Mouse (Mus musculus) activated CD4-positive, CD25-positive, alpha-beta regulatory T cell, adult 4 months (primary cell): Measurements from ENCODE around the gene Neurl1b. TPM values are rescaled to one million over a fixed set of nuclear protein-coding genes. Genes with fewer than 3 reads are reported as not detected.

Experiments used
- ATAC-seq: one replicate; pipeline ENCODE4 v1.8.0; 2017
- polyA plus RNA-seq, 2 experiments: library from polyadenylated mRNA; unstranded; fragments of 100-300 nt; shearing (Covaris generic); gene quantifications; one replicate each; pipeline ENCODE4 v1.2.1; 2017

Neurl1b gene
- polyA plus RNA-seq, 2 experiments from 2014 or later, result 0.33 to 0.57 TPM

GRCm38 (mm10) chr17:26397339-26397738 lies 17.3 kb upstream of the Neurl1b start:
- no peak for ATAC-seq

GRCm38 (mm10) chr17:26405340-26406100 lies 9.1 kb upstream of the Neurl1b start:
- no peak for ATAC-seq

GRCm38 (mm10) chr17:26412967-26413366 lies 1.7 kb upstream of the Neurl1b start:
- ATAC-seq, result no peak

- ATAC-seq, result no peak
Measured at GRCm38 (mm10) chr17:26414184-26414522, 476 bp upstream of the Neurl1b start.

- no peak for ATAC-seq
Measured at GRCm38 (mm10) chr17:26415355-26415865, 781 bp downstream of the Neurl1b start.

- ATAC-seq, result no peak
Measured at GRCm38 (mm10) chr17:26416141-26416540, 1.5 kb downstream of the Neurl1b start.

- ATAC-seq, result no peak
Measured at GRCm38 (mm10) chr17:26417770-26418421, 3.3 kb downstream of the Neurl1b start.

GRCm38 (mm10) chr17:26420491-26421247 lies 6.0 kb downstream of the Neurl1b start:
- no peak for ATAC-seq

- ATAC-seq, result no peak
Measured at GRCm38 (mm10) chr17:26421561-26421960, 6.9 kb downstream of the Neurl1b start.

- no peak for ATAC-seq
Measured at GRCm38 (mm10) chr17:26422390-26422789, 7.8 kb downstream of the Neurl1b start.

- no peak for ATAC-seq
Measured at GRCm38 (mm10) chr17:26423967-26424641, 9.5 kb downstream of the Neurl1b start.

- ATAC-seq, result no peak
Measured at GRCm38 (mm10) chr17:26424973-26425735, 10.5 kb downstream of the Neurl1b start.

GRCm38 (mm10) chr17:26433295-26433694 lies 18.7 kb downstream of the Neurl1b start:
- no peak for ATAC-seq

- no peak for ATAC-seq
Measured at GRCm38 (mm10) chr17:26437089-26437815, 22.6 kb downstream of the Neurl1b start.

GRCm38 (mm10) chr17:26439001-26439400 lies 24.4 kb downstream of the Neurl1b start:
- ATAC-seq, result no peak

GRCm38 (mm10) chr17:26441024-26441423 lies 26.4 kb downstream of the Neurl1b start:
- no peak for ATAC-seq

GRCm38 (mm10) chr17:26442197-26442596 lies 27.6 kb downstream of the Neurl1b start:
- ATAC-seq, result no peak

GRCm38 (mm10) chr17:26443865-26444264 lies 29.2 kb downstream of the Neurl1b start:
- no peak for ATAC-seq

- ATAC-seq, result no peak
Measured at GRCm38 (mm10) chr17:26449472-26449871, 34.8 kb downstream of the Neurl1b start.

GRCm38 (mm10) chr17:26451651-26452295 lies 37.1 kb downstream of the Neurl1b start:
- ATAC-seq, result no peak
